Mouse (Mus musculus): ENCODE measurements around the gene Arid1b.

Arid1b gene

GRCm38 (mm10) chr17:5012091-5012490 lies 18.0 kb downstream of the Arid1b start:
- in situ Hi-C loops (cut with MboI; ENCODE audit: unreplicated experiment in 2 of 2), result loop anchor here in 1 of 2 experiments (25.0 kb wide), 1 partner anchor 1450 kb away; the partner anchor contains the start of gene Tfb1m

GRCm38 (mm10) chr17:5012517-5012916 lies 18.4 kb downstream of the Arid1b start:
- in situ Hi-C loops (cut with MboI; ENCODE audit: unreplicated experiment in 2 of 2), result loop anchor here in 1 of 2 experiments (25.0 kb wide), 1 partner anchor 1450 kb away; the partner anchor contains the start of gene Tfb1m

- in situ Hi-C loops (cut with MboI; ENCODE audit: unreplicated experiment in 2 of 2), result loop anchor here in 1 of 2 experiments (25.0 kb wide), 1 partner anchor 1452 kb away; the partner anchor contains the start of gene Tfb1m
Observed at GRCm38 (mm10) chr17:5014327-5014957, 20.3 kb downstream of the Arid1b start.

- in situ Hi-C loops (cut with MboI; ENCODE audit: unreplicated experiment in 2 of 2), result loop anchor here in 1 of 2 experiments (25.0 kb wide), 1 partner anchor 1454 kb away; the partner anchor contains the start of gene Tfb1m
Observed at GRCm38 (mm10) chr17:5016404-5016803, 22.3 kb downstream of the Arid1b start.

- in situ Hi-C loops (cut with MboI; ENCODE audit: unreplicated experiment in 2 of 2), result loop anchor here in 1 of 2 experiments (25.0 kb wide), 1 partner anchor 1455 kb away; the partner anchor contains the start of gene Tfb1m
Observed at GRCm38 (mm10) chr17:5017065-5017464, 22.9 kb downstream of the Arid1b start.

GRCm38 (mm10) chr17:5021303-5022003 lies 27.3 kb downstream of the Arid1b start:
- in situ Hi-C loops (cut with MboI; ENCODE audit: unreplicated experiment in 2 of 2), result loop anchor here in 1 of 2 experiments (25.0 kb wide), 1 partner anchor 1459 kb away; the partner anchor contains the start of gene Tfb1m

- in situ Hi-C loops (cut with MboI; ENCODE audit: unreplicated experiment in 2 of 2), result loop anchor here in 1 of 2 experiments (25.0 kb wide), 1 partner anchor 1460 kb away; the partner anchor contains the start of gene Tfb1m
Observed at GRCm38 (mm10) chr17:5022019-5022544, 27.9 kb downstream of the Arid1b start.

GRCm38 (mm10) chr17:5023745-5024144 lies 29.6 kb downstream of the Arid1b start:
- in situ Hi-C loops (cut with MboI; ENCODE audit: unreplicated experiment in 2 of 2), result loop anchor here in 1 of 2 experiments (25.0 kb wide), 1 partner anchor 1461 kb away; the partner anchor contains the start of gene Tfb1m

- in situ Hi-C loops (cut with MboI; ENCODE audit: unreplicated experiment in 2 of 2), result no loop called here
Observed at GRCm38 (mm10) chr17:5025400-5025799, 31.3 kb downstream of the Arid1b start.

GRCm38 (mm10) chr17:5026578-5026977 lies 32.4 kb downstream of the Arid1b start:
- in situ Hi-C loops (cut with MboI; ENCODE audit: unreplicated experiment in 2 of 2), result no loop called here

GRCm38 (mm10) chr17:5029148-5029547 lies 35.0 kb downstream of the Arid1b start:
- in situ Hi-C loops (cut with MboI; ENCODE audit: unreplicated experiment in 2 of 2), result no loop called here

- in situ Hi-C loops (cut with MboI; ENCODE audit: unreplicated experiment in 2 of 2), result no loop called here
Observed at GRCm38 (mm10) chr17:5030290-5030689, 36.2 kb downstream of the Arid1b start.

- in situ Hi-C loops (cut with MboI; ENCODE audit: unreplicated experiment in 2 of 2), result no loop called here
Observed at GRCm38 (mm10) chr17:5033346-5033745, 39.2 kb downstream of the Arid1b start.

- in situ Hi-C loops (cut with MboI; ENCODE audit: unreplicated experiment in 2 of 2), result no loop called here
Observed at GRCm38 (mm10) chr17:5034201-5034600, 40.1 kb downstream of the Arid1b start.

GRCm38 (mm10) chr17:5036200-5036835 lies 42.2 kb downstream of the Arid1b start:
- in situ Hi-C loops (cut with MboI; ENCODE audit: unreplicated experiment in 2 of 2), result no loop called here

- in situ Hi-C loops (cut with MboI; ENCODE audit: unreplicated experiment in 2 of 2), result no loop called here
Observed at GRCm38 (mm10) chr17:5037199-5037598, 43.1 kb downstream of the Arid1b start.

- in situ Hi-C loops (cut with MboI; ENCODE audit: unreplicated experiment in 2 of 2), result no loop called here
Observed at GRCm38 (mm10) chr17:5039826-5040225, 45.7 kb downstream of the Arid1b start.

- in situ Hi-C loops (cut with MboI; ENCODE audit: unreplicated experiment in 2 of 2), result no loop called here
Observed at GRCm38 (mm10) chr17:5043871-5044270, 49.7 kb downstream of the Arid1b start.

- in situ Hi-C loops (cut with MboI; ENCODE audit: unreplicated experiment in 2 of 2), result no loop called here
Observed at GRCm38 (mm10) chr17:5045613-5046012, 51.5 kb downstream of the Arid1b start.

GRCm38 (mm10) chr17:5047373-5047772 lies 53.2 kb downstream of the Arid1b start:
- in situ Hi-C loops (cut with MboI; ENCODE audit: unreplicated experiment in 2 of 2), result no loop called here

GRCm38 (mm10) chr17:5050266-5050665 lies 56.1 kb downstream of the Arid1b start:
- in situ Hi-C loops (cut with MboI; ENCODE audit: unreplicated experiment in 2 of 2), result no loop called here

Data from v-Abl transformed pro-B cells (cell line).